Mouse (Mus musculus) bone marrow macrophage, adult 2 months (primary cell): ENCODE measurements around the gene Naa40.

ENCODE experiments used
- CTCF ChIP-seq: IDR thresholded peaks from 2 replicates; pipeline ENCODE4 v1.5.1; 2012; ENCODE audit warnings: low read depth, mild to moderate bottlenecking, low read length, moderate library complexity
- POLR2A ChIP-seq: IDR thresholded peaks from 2 replicates; pipeline ENCODE4 v1.6.1; 2012; ENCODE audit warnings: mild to moderate bottlenecking, low read depth, low read length, borderline replicate concordance

DNA sequence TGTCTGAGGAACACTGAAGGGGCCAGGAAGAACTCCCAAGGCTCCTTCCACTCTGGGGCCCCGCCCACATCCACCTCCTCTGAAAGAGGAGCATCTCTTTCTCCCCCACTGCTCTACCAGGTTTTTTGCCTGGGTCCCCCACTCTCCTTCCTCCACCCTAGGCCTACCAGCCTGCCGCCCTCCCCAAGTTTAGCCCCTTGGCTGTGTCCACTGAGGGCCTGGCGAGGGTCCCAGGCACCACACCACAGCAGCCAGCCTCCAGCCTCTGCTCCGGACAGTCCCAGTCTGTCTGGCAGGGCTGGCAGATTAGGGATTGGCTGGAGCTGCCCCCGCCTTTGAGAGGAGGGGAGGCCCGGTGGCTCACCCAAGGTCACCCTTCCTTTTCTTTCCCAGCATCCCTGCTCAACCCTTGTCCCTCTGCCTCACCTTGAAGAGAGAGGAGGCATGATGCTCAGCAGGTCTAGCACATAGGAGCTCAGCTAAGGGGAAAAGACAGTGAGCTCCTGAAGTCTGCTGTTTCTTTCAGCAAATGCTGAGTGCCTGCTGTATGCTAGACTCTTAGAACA lies 23.9 kb upstream of the Naa40 start:
- TF ChIP-seq CTCF = no peak
- no peak for TF ChIP-seq POLR2A
